Mouse (Mus musculus) adrenal gland, adult 18-20 months (tissue): ENCODE data around the gene A030003K21Rik. TPM values are rescaled to one million over a fixed set of nuclear protein-coding genes. Genes with fewer than 3 reads are reported as not detected.
A peak's percentile ranks its signal among the peaks of the same experiment; 100 is the strongest.
"Not testable (repeated sequence)": the region's sequence is repeated elsewhere in the genome, so short reads cannot be mapped to it uniquely, and the experiment has no call there.

ENCODE experiments used
- DNase-seq, 2 experiments: peaks; one replicate each; pipeline ENCODE4 v3.0.0; 2021 to 2022; ENCODE audit warnings: low spot score in 2 of 2
- long read RNA-seq, 2 experiments: library from polyadenylated mRNA; stranded (forward); transcript quantifications; one replicate each; pipeline ENCODE4 v2.0.0; 2021
- total RNA-seq, 2 experiments: library from RNA; stranded (reverse); gene quantifications; 1 replicate in 1 of 2; 2 replicates in 1 of 2; pipeline ENCODE4 v1.2.3; 2021

Gene A030003K21Rik
- total RNA-seq = not detected
- long read RNA-seq, experiment 1 = 0 reads
- long read RNA-seq, experiment 2 = 0 reads

DNA sequence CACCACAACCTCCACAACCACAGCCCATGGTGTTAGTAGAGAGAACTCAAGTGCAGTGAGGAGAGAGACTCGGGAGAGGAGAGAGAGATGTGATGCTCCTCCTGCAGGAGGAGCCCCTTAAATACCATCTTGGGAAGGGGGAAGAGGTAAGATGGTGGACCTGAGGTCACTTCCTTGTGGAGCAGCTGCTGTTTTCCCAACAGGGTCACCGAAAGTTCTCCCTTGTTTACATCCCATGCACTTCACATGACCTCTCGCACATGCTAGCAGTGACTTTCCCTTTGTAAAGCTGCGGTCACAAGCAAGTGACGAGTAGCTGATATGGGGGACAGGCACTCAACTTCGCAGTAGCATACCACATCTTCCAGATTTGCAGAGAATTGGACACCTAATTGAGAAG is at the start of gene A030003K21Rik:
Gene A030003K21Rik (minus strand): TSS at position 94 of the 400 bp plus-strand sequence.
- DNase-seq = not testable (repeated sequence)

GRCm38 (mm10) chr1:82992093-82992492 is 48.9 kb upstream of the A030003K21Rik start:
- DNase-seq = no peak

DNA sequence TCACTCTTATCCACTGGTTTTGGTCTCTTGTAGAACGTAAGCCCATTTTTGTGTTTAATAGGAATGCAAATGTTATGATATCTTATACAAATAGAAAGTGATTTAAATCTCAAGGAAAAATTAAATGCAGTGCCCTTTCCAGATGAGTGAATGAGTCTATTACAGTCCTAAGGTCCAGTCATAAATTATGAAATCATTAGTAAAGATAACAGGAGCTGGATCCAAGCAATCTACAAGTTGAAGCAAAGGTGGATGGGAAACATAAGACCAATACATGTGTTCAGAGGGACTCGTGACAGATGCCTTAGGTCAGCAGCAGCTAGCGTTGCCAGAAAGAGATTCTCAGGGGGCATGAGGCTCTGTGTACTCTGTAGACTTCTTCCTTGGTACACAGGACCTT is 48.4 kb upstream of the A030003K21Rik start:
- DNase-seq = no peak

DNA sequence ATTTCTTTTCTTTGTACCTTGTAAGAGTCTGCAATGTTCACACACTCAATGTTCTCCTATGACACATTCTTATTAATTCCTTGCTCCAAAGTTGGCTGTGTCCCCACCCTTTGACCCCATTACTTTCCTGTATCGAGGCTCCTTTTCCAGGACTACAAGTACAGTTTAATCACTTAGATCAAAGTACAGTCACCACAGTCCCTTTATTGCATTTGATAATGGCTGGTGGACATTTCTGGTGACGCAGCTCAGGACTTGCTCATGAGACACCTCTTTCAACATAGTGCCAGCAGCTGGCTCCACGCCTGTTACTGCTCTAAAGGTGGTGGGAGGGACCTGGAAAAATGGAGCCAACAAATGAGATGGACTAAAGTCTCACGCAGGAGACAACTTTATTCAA is 47.9 kb upstream of the A030003K21Rik start:
- DNase-seq = no peak

DNA sequence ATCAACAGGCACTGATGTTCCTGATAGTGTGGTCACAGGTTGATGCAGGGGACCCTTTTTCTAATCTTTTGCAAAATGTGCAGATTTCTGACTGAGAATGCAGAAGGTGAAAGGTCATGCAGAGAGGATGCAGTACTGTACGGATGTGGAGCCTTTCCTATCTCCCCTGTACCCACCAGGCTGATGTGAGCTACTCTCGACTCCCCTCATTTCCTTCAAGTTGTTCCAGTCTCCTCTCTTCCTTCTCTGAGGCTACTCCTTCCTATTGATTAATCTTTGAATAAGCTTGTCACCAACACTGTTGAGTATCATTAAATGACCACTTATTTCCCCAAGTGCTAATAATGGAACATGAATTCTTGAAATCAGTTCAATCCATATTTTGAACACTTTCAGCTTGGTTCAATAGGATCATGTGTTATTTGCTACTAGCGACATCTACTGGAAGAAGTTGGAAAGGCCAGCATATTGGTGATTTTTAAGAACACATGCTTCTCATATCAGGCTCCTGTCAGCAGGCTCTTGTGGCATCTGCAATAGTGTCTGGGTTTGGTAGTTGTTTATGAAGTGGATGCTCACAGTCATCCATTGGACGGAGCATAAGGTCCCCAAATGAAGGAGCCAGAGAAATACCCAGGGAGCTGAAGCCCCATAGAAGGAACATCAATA is 44.5 kb upstream of the A030003K21Rik start:
- peak in 1 of 2 experiments; percentile 46 for DNase-seq

- no peak for DNase-seq
These were observed 43.5 kb upstream of the A030003K21Rik start for GRCm38 (mm10) chr1:82986738-82987137.

GRCm38 (mm10) chr1:82977840-82978239 is 34.7 kb upstream of the A030003K21Rik start:
- no peak for DNase-seq

DNA sequence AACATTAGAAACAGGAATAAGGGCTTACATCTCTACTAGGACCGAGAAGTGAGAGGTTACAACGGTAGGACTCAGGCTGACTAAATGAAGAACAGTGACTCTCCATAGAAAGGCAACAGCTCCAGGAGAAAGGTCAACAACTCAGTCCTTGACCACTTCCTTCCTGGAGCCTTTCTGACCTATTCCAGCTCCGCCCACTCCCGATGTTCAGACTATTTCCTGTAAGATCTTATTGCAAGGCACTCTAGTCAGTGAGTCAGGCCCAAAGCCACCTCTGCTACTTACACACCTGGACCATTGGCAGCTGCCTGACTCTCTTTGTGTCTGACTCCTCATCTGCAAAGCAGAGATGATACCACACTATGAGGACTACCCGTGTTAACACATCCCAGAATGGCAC is 32.6 kb upstream of the A030003K21Rik start:
- DNase-seq = no peak

DNA sequence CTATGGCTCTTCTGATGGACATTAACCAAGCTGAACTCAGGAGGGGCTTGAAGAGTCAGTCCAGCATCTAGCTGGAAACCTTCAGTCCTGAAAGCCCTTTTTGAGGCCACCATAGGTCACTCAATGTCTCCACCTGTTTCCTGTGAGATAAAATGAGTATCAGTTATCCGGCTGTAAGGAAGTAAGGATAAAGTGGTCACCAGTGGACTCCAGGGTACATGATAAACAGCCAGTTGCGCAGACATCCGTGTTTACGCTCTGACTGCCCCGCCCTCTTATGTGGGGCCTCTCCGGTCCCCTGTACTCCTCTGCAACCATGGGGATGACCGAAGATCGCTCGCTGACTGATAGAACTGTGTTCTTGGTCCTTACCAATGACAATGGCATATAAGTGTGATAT is 31.2 kb upstream of the A030003K21Rik start:
- no peak for DNase-seq

- no peak for DNase-seq
These were observed 30.7 kb upstream of the A030003K21Rik start for GRCm38 (mm10) chr1:82973901-82974300.

GRCm38 (mm10) chr1:82973244-82973643 is 30.1 kb upstream of the A030003K21Rik start:
- no peak for DNase-seq

GRCm38 (mm10) chr1:82972046-82972445 is 28.9 kb upstream of the A030003K21Rik start:
- peak in 1 of 2 experiments; percentile 27 for DNase-seq

GRCm38 (mm10) chr1:82966413-82966812 is 23.2 kb upstream of the A030003K21Rik start:
- DNase-seq = no peak

DNA sequence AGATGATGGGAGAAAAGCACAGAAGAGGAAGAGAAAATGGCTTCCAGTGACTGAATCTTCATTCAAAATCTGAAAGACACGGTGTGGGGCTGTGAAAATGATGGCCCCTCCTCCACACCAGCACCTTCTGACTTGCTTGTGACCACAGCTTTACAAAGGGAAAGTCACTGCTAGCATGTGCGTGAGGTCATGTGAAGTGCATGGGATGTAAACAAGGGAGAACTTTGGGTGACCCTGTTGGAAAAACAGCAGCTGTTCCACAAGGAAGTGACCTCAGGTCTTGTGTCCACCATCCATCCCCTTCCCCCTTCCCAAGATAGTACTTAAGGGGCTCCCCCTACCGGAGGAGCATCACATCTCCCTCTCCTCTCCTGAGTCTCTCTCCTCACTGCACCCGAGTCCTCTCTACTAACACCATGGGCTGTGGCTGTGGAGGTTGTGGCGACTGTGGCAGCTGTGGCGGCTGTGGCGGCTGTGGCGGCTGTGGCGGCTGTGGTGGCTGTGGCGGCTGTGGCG is 16.7 kb upstream of the A030003K21Rik start, which contains the start of gene Gm47955:
Gene Gm47955 (plus strand): TSS at position 417 of the 516 bp plus-strand sequence.
- no peak for DNase-seq

DNA sequence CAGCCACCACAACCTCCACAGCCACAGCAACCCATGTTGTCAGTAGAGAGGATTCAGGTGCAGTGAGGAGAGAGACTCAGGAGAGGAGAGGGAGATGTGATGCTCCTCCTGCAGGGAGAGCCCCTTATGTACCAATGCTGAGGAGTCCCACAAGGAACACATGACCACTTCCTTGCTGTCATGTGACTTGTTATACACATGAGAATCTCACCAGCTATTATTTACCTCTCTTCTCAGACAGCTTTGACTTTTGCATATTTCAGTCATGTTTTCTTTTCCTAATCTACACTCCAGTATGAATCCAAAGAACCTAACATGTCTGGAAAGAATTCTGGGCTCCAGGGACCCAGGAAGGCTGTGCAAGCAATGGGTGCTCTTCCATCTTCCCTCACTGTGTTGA is 12.7 kb upstream of the A030003K21Rik start, which contains the start of gene Gm7544:
Gene Gm7544 (minus strand): TSS at position 101 of the 400 bp plus-strand sequence.
- not testable (repeated sequence) for DNase-seq

GRCm38 (mm10) chr1:82948601-82949000 is 5.4 kb upstream of the A030003K21Rik start:
- no peak for DNase-seq

DNA sequence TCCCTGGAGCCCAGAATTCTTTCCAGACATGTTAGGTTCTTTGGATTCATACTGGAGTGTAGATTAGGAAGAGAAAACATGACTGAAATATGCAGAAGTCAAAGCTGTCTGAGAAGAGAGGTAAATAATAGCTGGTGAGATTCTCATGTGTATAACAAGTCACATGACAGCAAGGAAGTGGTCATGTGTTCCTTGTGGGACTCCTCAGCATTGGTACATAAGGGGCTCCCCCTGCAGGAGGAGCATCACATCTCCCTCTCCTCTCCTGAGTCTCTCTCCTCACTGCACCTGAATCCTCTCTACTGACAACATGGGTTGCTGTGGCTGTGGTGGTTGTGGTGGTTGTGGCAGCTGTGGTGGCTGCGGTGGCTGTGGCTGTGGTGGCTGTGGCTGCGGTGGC is 2.8 kb upstream of the A030003K21Rik start:
- DNase-seq = not testable (repeated sequence)

DNA sequence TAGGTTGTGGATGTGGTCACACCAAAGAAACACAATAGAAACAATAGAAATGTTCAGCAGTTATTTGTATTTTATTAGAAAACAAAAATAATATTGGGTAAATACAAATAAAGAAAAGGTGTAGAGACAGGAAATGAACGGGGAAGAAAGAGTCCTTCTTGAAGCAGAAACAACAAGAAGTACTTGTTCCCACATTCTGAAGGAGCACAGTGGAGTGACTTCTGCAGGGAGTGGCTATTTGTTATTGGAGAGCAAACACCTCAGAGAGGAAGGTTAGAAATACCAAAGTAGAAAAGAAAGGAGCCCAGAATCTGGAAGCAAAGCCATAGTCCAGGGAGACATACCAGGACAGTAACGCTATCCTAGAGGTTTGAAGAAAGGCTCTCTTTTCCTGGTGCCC is 683 bp downstream of the A030003K21Rik start:
- DNase-seq = not testable (repeated sequence)

DNA sequence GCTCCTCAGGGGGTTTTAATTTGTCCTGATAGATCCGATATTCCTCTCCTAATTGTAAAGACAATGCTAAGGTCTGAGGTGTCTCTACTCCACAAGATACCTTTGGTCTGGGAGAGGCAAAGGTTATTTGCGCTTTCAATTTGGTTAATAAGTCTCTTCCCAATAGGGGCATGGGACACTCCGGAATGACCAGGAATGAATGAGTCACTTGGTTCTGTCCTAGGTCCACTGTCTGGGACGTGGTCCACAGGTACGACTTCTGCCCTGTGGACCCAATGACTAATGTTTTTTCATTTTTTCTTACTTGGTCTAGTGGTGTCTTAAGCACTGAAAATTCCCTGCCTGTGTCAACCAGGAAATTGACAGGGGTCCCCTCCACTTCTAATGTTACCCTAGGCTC is 4.5 kb downstream of the A030003K21Rik start:
- DNase-seq = no peak

GRCm38 (mm10) chr1:82931326-82931725 is 11.9 kb downstream of the A030003K21Rik start, which contains the start of gene Gm6217:
Gene Gm6217, minus strand, starts transcription at chr1:82931399.
- not testable (repeated sequence) for DNase-seq

GRCm38 (mm10) chr1:82930558-82930957 is 12.6 kb downstream of the A030003K21Rik start:
- not testable (repeated sequence) for DNase-seq

- no peak for DNase-seq
These were observed 18.5 kb downstream of the A030003K21Rik start, which contains the start of gene A030014E15Rik for GRCm38 (mm10) chr1:82924650-82925049. Gene A030014E15Rik, plus strand, starts transcription at chr1:82924917.
